Mouse (Mus musculus): ENCODE data around the gene Tor1aip2.

Tor1aip2 gene

GRCm38 (mm10) chr1:156041451-156042241 lies 6.4 kb downstream of the Tor1aip2 start:
- no peak for DNase-seq (ENCODE audit: low spot score)

GRCm38 (mm10) chr1:156042481-156042880 lies 7.3 kb downstream of the Tor1aip2 start:
- DNase-seq (ENCODE audit: low spot score) = no peak

- peak; percentile 77 for DNase-seq (ENCODE audit: low spot score)
Measured at GRCm38 (mm10) chr1:156043027-156043426, 7.8 kb downstream of the Tor1aip2 start.

- DNase-seq (ENCODE audit: low spot score) = no peak
Measured at GRCm38 (mm10) chr1:156044211-156044611, 9.0 kb downstream of the Tor1aip2 start.

- no peak for DNase-seq (ENCODE audit: low spot score)
Measured at GRCm38 (mm10) chr1:156046688-156047087, 11.5 kb downstream of the Tor1aip2 start.

GRCm38 (mm10) chr1:156058207-156058606 lies 23.0 kb downstream of the Tor1aip2 start:
- DNase-seq (ENCODE audit: low spot score) = no peak

GRCm38 (mm10) chr1:156062193-156062592 lies 27.0 kb downstream of the Tor1aip2 start:
- DNase-seq (ENCODE audit: low spot score) = no peak

- no peak for DNase-seq (ENCODE audit: low spot score)
Measured at GRCm38 (mm10) chr1:156066133-156066532, 30.9 kb downstream of the Tor1aip2 start.

- DNase-seq (ENCODE audit: low spot score) = no peak
Measured at GRCm38 (mm10) chr1:156070106-156070505, 34.9 kb downstream of the Tor1aip2 start.

- no peak for DNase-seq (ENCODE audit: low spot score)
Measured at GRCm38 (mm10) chr1:156073169-156073821, 38.1 kb downstream of the Tor1aip2 start.

GRCm38 (mm10) chr1:156074575-156074974 lies 39.4 kb downstream of the Tor1aip2 start:
- DNase-seq (ENCODE audit: low spot score) = no peak

- no peak for DNase-seq (ENCODE audit: low spot score)
Measured at GRCm38 (mm10) chr1:156076474-156076873, 41.3 kb downstream of the Tor1aip2 start.

GRCm38 (mm10) chr1:156077655-156078054 lies 42.5 kb downstream of the Tor1aip2 start:
- DNase-seq (ENCODE audit: low spot score) = no peak

- no peak for DNase-seq (ENCODE audit: low spot score)
Measured at GRCm38 (mm10) chr1:156084603-156085002, 49.4 kb downstream of the Tor1aip2 start.

GRCm38 (mm10) chr1:156085770-156086169 lies 50.6 kb downstream of the Tor1aip2 start:
- peak; percentile 73 for DNase-seq (ENCODE audit: low spot score)

- no peak for DNase-seq (ENCODE audit: low spot score)
Measured at GRCm38 (mm10) chr1:156087586-156087985, 52.4 kb downstream of the Tor1aip2 start.

GRCm38 (mm10) chr1:156089561-156089960 lies 54.4 kb downstream of the Tor1aip2 start:
- DNase-seq (ENCODE audit: low spot score) = no peak

GRCm38 (mm10) chr1:156090042-156090441 lies 54.8 kb downstream of the Tor1aip2 start:
- no peak for DNase-seq (ENCODE audit: low spot score)

- DNase-seq (ENCODE audit: low spot score) = no peak
Measured at GRCm38 (mm10) chr1:156091811-156092210, 56.6 kb downstream of the Tor1aip2 start.

- DNase-seq (ENCODE audit: low spot score) = no peak
Measured at GRCm38 (mm10) chr1:156103763-156104162, 68.6 kb downstream of the Tor1aip2 start.

GRCm38 (mm10) chr1:156105381-156105780 lies 70.2 kb downstream of the Tor1aip2 start:
- DNase-seq (ENCODE audit: low spot score) = no peak

- no peak for DNase-seq (ENCODE audit: low spot score)
Measured at GRCm38 (mm10) chr1:156107424-156107823, 72.2 kb downstream of the Tor1aip2 start.

GRCm38 (mm10) chr1:156108400-156108799 lies 73.2 kb downstream of the Tor1aip2 start:
- no peak for DNase-seq (ENCODE audit: low spot score)
